Mouse (Mus musculus): ENCODE measurements at regions not wholly inside any gene's neighbourhood (a gene's known extent, or its start where the extent isn't known, plus 50 kb on each side); places are given as distances from the start of the nearest gene placed in this dataset.

- DNase-seq (ENCODE audit: low spot score in 2 of 2), result no peak
These were observed 360.7 kb downstream of the Bckdhb start for GRCm38 (mm10) chr9:84285604-84286003.

- DNase-seq (ENCODE audit: low spot score in 2 of 2), result no peak
These were observed 370.9 kb downstream of the Bckdhb start for GRCm38 (mm10) chr9:84295891-84296290.

DNA sequence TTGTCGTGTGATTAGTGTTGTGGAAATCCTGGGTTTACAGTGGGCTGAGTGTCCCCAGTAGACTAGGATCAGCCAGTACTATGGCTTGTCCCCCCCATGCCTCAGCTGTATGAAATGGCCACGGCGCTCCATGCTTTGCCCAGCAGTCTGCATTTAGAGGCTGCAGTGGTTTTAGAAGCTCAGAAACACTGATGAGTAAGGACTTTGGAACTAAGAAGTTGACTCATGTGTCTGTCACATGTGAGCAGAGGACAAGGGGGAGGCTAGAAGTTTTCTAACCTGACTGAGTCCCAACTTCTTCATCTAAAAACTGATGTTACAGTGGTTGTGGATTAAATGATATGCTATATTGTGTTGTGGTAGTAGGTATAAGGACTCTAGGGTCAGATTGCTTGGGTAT, 371.5 kb downstream of the Bckdhb start:
- no peak for DNase-seq (ENCODE audit: low spot score in 2 of 2)

GRCm38 (mm10) chr9:84304398-84304797, 379.5 kb downstream of the Bckdhb start:
- no peak for DNase-seq (ENCODE audit: low spot score in 2 of 2)

DNA sequence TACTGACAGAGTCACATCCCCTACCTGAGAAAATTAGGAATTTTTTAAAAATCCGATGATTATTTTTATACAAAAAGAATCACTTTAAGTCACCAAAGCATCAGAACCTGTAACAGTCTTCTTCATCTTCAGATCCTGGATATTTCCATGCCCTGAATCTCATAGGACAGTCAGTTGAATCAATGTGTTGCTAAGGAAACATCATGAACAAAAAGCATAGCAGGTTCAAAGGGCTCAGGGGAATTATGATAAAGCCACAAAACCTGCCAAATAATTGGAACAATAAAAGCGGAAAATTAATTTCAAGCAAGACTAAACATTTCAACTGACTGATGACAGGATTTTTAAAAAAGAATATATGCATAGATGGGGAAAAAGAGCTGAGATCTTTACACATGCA, 393.9 kb downstream of the Bckdhb start:
- DNase-seq (ENCODE audit: low spot score in 2 of 2), result no peak

DNA sequence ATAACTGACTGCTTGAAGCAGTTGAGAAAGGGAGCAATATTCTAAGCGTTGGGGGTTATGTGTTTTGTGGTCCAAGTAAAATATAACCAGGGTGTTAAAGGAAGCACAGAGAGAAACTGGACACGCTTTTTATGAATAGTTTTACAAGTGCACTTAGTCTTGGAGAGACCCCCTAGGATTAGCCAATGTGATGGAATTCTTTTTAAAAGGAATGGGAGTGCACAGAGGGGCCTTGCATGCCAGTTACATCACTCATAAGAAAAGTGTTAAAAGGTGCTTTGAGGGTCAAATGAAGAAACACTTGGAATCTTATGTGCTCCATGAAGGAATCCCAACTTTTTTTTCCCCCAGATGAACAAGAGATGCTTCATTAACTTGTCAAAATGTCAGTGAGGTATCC, 394.4 kb downstream of the Bckdhb start:
- DNase-seq (ENCODE audit: low spot score in 2 of 2), result no peak

DNA sequence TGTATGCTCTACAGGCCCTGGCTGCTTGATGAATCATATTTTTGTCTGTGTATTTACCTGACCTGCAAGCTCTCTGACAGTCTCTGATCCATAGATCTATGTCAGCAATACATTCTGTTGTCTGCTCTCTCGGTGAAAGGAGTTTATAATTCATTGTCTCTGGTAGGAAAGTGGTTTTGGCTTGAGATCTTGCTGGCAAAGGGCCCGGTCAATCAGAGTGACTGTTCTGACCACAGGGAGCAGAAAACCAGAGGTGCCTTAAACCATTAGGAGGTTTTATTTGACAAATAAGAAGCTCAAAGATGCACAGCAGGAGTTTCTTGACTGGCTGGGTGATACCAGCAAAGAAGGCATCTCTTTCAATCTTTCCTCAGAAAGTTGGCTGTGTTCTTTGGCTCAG, 398.2 kb downstream of the Bckdhb start:
- no peak for DNase-seq (ENCODE audit: low spot score in 2 of 2)

- no peak for DNase-seq (ENCODE audit: low spot score in 2 of 2)
These were observed 406.2 kb downstream of the Bckdhb start for GRCm38 (mm10) chr9:84331083-84331602.

DNA sequence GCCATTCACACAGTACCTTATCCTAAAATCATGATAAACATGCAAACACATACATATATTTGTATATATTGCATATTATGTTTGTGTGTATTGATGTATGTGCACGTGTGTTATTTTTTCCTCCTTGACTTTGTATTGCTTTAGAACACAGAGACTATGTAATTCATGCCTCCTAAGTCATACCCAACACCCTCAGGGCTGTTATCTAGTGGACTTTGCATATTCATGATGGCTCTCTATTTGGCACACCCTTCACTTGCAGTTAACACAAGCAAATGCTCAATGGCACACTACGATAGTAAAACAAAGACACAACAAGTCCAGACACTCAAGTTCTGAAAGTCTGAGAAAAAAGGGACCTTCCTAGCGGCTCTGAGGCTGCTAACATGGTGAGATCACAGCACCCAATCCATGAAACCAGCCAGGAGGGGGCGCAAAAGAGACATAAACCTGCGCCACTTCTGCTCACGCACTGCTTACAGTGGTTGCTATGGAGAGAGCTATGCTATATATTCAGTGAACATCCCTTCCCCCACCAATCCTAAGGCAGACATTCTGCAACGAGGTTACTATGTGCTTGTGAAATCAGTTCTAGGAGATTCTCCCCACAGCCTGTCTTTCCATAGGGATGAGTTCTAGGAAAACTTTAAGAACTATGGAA, 418.6 kb downstream of the Bckdhb start:
- DNase-seq (ENCODE audit: low spot score in 2 of 2), result peak; percentile 88 to 90

GRCm38 (mm10) chr9:84350223-84350622, 425.3 kb downstream of the Bckdhb start:
- DNase-seq (ENCODE audit: low spot score in 2 of 2), result no peak

DNA sequence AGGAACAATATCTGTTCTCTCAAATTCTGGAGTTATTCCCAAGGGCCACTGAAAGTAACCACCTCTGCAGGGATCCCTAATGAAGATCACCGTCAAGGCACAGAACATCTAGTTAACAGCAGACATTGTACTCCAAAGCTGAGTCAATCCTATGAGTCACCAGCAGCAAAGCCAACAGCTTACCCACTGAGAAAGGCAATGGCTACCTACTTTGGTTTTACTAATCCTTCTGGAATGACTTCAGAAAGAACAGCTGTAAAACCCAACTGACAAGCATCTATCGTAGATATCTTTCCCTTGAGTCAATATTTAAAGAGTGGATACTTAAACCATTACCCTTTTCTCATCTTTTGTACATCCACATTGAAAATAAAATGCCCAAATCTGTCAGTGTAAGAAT, 429.5 kb downstream of the Bckdhb start:
- no peak for DNase-seq (ENCODE audit: low spot score in 2 of 2)

DNA sequence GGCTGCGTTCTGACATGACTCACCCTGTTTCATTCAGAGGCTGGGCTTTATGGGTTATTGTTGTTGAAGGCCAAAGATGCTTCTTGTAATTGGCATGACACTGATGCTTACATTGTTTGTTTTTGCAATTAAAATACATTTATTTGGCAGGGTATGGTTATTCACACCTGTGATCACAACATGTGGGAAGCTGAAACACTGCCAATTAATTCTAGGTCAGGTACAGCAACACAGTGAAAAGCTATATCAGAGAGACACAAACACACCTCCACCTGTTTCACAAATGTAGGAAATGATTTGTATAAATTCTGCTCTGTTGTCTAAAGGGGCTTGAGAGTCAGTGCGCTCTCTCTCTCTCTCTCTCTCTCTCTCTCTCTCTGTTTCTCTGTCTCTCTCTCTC, 431.2 kb downstream of the Bckdhb start:
- DNase-seq (ENCODE audit: low spot score in 2 of 2), result no peak

- DNase-seq (ENCODE audit: low spot score in 2 of 2), result no peak
These were observed 434.9 kb downstream of the Bckdhb start for GRCm38 (mm10) chr9:84359879-84360278.

DNA sequence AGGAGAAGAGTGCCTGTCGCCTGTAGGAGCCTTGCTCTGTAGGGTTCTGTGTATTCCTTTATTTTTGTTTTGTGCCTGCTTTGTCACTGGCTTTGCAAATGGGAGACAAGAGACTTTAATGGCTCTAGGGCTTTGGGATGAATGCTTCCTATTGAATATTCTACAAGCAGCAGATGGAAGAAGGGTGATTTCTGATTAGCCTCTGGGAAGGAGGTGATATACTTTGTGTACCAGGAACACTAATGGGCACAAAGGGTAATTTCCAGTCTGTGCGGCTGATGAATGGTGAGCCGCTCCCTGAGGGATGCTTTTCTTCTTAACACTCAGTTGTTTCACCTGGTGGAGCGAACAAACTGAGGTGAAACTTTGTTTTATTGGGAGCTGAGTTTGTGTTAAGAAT, 435.5 kb downstream of the Bckdhb start:
- no peak for DNase-seq (ENCODE audit: low spot score in 2 of 2)

DNA sequence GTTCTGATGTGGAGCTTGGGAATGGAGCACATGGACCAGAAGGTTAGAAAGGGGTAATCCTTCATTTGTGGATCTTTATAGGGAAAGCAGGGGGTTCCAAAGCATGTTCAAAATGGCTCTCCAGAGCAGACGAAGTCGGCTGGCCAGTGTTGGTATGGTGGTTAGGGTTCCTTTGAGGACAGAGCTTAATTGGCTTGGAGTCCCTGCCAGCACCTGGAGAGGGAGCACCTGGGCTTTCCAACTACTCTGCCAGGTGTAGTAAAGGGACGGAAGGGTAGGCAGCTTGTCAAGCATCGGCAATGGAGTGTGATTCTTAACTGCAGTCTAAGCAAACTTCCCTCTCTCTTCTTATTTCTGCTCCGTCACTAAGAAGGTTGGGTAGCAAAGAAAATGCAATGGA, 438.5 kb downstream of the Bckdhb start:
- DNase-seq (ENCODE audit: low spot score in 2 of 2), result no peak

GRCm38 (mm10) chr9:84369200-84369599, 444.3 kb downstream of the Bckdhb start:
- DNase-seq (ENCODE audit: low spot score in 2 of 2), result no peak

DNA sequence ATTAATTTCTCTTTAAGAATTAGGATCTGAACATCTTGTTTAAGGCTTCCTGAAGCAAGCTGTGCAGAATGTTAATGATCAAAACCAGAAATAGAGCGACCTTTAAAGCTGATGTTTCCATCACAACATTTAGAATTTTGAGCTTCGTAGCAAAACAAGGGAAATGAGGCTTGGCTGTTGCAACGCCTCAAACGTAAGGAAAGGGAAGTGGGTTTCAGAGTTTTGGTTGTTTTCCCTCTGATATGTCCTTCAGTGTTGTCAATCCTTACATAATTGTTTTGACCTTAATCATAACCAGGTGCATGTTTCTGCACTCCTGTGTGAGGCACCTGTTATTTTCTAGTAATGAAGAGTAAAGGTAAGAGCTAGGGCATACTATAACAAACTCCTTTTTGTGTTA, 445.3 kb downstream of the Bckdhb start:
- no peak for DNase-seq (ENCODE audit: low spot score in 2 of 2)

- no peak for DNase-seq (ENCODE audit: low spot score in 2 of 2)
These were observed 450.8 kb downstream of the Bckdhb start for GRCm38 (mm10) chr9:84375746-84376145.

GRCm38 (mm10) chr9:84376621-84377020, 451.7 kb downstream of the Bckdhb start:
- DNase-seq (ENCODE audit: low spot score in 2 of 2), result no peak

- no peak for DNase-seq (ENCODE audit: low spot score in 2 of 2)
These were observed 457.0 kb downstream of the Bckdhb start for GRCm38 (mm10) chr9:84381942-84382341.

DNA sequence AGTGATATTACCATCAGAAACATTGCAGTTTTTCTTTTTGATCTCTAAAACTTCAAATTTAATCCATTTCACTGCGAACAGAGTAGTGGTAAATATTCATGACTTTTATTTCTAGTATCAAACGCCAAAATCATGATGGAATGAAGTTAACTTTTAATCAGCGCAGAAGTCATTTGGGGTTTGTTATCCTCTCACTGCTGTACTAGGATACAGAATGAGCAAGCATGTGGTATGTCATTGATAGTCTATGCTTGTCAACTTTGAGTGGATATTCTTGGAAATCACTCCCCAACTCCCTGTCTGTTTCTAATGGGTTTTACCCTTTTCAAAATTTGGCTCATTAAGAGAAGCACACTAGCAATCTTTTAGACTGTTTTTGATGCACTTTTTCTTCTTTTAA, 464.9 kb downstream of the Bckdhb start:
- DNase-seq (ENCODE audit: low spot score in 2 of 2), result no peak

- no peak for DNase-seq (ENCODE audit: low spot score in 2 of 2)
These were observed 469.8 kb downstream of the Bckdhb start for GRCm38 (mm10) chr9:84394536-84395314.

DNA sequence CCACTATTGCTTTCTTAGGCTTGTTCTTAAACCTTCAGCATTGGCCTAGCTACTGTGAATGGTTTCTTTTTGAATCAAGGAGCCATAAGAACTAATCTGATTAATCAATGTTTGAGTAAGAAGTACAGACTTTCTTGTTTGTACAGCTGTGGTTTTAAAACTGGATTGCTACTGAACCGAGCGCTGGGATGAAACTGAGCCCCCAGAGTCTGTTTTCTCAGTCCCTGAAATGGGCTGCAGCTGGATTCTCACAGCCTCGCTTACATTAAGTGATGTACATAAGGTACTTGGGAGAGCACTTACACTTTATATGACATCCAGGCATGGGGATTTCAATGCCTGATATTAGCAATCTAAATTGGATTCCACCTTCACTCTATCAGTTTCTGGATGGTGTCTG, 474.5 kb downstream of the Bckdhb start:
- no peak for DNase-seq (ENCODE audit: low spot score in 2 of 2)
